Comparison of ENCODE assay signal across 17 mouse cellular contexts in genomic region chr15:64542908-64543307, GRCm38 (mm10).
"Had no signal": no experiment of that assay in that cellular context is flagged by ENCODE, and none has a peak within 500 bp of the region (broad histone marks: within the 10 kb centered on the region; RNA-seq: fewer than 3 reads in every experiment).

No protein-coding gene starts in this region.

- H3K9ac ChIP-seq: limb, embryonic 12.5 days; limb, embryonic 15.5 days; liver, embryonic 14.5 days; liver, postnatal 0 days; lung, embryonic 14.5 days had no signal

- H3K27me3 ChIP-seq: limb, embryonic 12.5 days; limb, embryonic 15.5 days; megakaryocyte, embryonic 14.5 days had no signal

- H3K9me3 ChIP-seq: limb, embryonic 12.5 days; limb, embryonic 15.5 days; megakaryocyte, embryonic 14.5 days had no signal

- H3K36me3 ChIP-seq: limb, embryonic 12.5 days; limb, embryonic 15.5 days had no signal

- ATAC-seq: liver, postnatal 0 days; lung, postnatal 0 days had no signal

- H3K4me3 ChIP-seq: layer of hippocampus, adult 2 months; limb, embryonic 12.5 days; limb, embryonic 15.5 days; megakaryocyte, embryonic 14.5 days had no signal

- DNase-seq: kidney, adult 18-20 months; kidney, postnatal 25 days; left cerebral cortex, postnatal 4 days; liver, postnatal 0 days; lung, embryonic 14.5 days; midbrain, embryonic 14.5 days; thymus, adult 18-20 months; thymus, postnatal 36 days had no signal

- H3K4me1 ChIP-seq: limb, embryonic 12.5 days; limb, embryonic 15.5 days; megakaryocyte, embryonic 14.5 days had no signal

- H3K4me2 ChIP-seq: limb, embryonic 12.5 days; limb, embryonic 15.5 days; liver, embryonic 11.5 days; lung, embryonic 14.5 days; midbrain, embryonic 11.5 days had no signal

- H3K27ac ChIP-seq: kidney, postnatal 0 days; layer of hippocampus, adult 2 months; limb, embryonic 12.5 days; limb, embryonic 15.5 days; liver, embryonic 14.5 days had no signal
